Mouse (Mus musculus) intestine, embryonic 16.5 days (tissue): ENCODE measurements at regions not wholly inside any gene's neighbourhood (a gene's known extent, or its start where the extent isn't known, plus 50 kb on each side); places are given as distances from the start of the nearest gene placed in this dataset.

ENCODE experiments used
- ATAC-seq: fragments of 200-750 bp; cut with Nextera tagmentation; 2 replicates; pipeline ENCODE4 v1.8.0; 2017; ENCODE audit warnings: moderate TSS enrichment, moderate library complexity
- H3K27ac ChIP-seq: fragments of 300-500 bp; sonication (generic); 2 replicates; pipeline ENCODE4 v1.5.1; 2014; ENCODE audit warnings: mild to moderate bottlenecking, low read length
- H3K27me3 ChIP-seq: fragments of 300-500 bp; sonication (generic); replicated peaks from 2 replicates; pipeline ENCODE4 v1.6.1; 2014; ENCODE audit warnings: low read length, control low read depth, mixed read lengths; ENCODE audit not compliant: control insufficient read depth, insufficient read depth
- H3K36me3 ChIP-seq: fragments of 300-500 bp; sonication (generic); 2 replicates; pipeline ENCODE4 v1.6.1; 2014; ENCODE audit warnings: low read length, control low read depth; ENCODE audit not compliant: control insufficient read depth, insufficient read depth
- H3K4me1 ChIP-seq: fragments of 300-500 bp; sonication (generic); 2 replicates; pipeline ENCODE4 v1.6.1; 2014; ENCODE audit warnings: low read length, control low read depth, mixed read lengths; ENCODE audit not compliant: control insufficient read depth, insufficient read depth
- H3K4me2 ChIP-seq: fragments of 300-500 bp; sonication (generic); 2 replicates; pipeline ENCODE4 v1.6.1; 2014; ENCODE audit warnings: low read depth, low read length, control low read depth
- H3K4me3 ChIP-seq: fragments of 300-500 bp; sonication (generic); 2 replicates; pipeline ENCODE4 v1.5.1; 2014; ENCODE audit warnings: mild to moderate bottlenecking, low read length
- H3K9ac ChIP-seq: fragments of 300-500 bp; sonication (generic); 2 replicates; pipeline ENCODE4 v1.6.1; 2014; ENCODE audit warnings: low read depth, low read length
- H3K9me3 ChIP-seq: fragments of 300-500 bp; sonication (generic); 2 replicates; pipeline ENCODE4 v1.6.1; 2016; ENCODE audit warnings: low read length, control low read depth; ENCODE audit not compliant: control insufficient read depth
- WGBS: fragments of 180-500 bp; shearing (Covaris S2); extraction: QIAGEN DNeasy Blood & Tissue Kit; methylation state at CpG from one replicate; pipeline ENCODE4 v1.1.7; 2014; 5-methylcytosine and 5-hydroxymethylcytosine counted together

- H3K4me2 ChIP-seq: no peak overlapping the region
- H3K27me3 ChIP-seq: no peaks in the 10 kb centered on the region
- 74% methylated on average over 4 of the region's 4 CpGs for WGBS
- no peaks in the 10 kb centered on the region for H3K9me3 ChIP-seq
- H3K27ac ChIP-seq: no peak overlapping the region
- H3K4me3 ChIP-seq: no peak overlapping the region
- H3K36me3 ChIP-seq: no peaks in the 10 kb centered on the region
- no peak for ATAC-seq
- no peaks in the 10 kb centered on the region for H3K4me1 ChIP-seq
- H3K9ac ChIP-seq: no peak overlapping the region
Observed at GRCm38 (mm10) chr16:47205339-47205738, 707.0 kb upstream of the Nectin3 start.

GRCm38 (mm10) chr16:47204672-47205307 lies 706.5 kb upstream of the Nectin3 start:
- H3K27ac ChIP-seq: no peak overlapping the region
- no peak overlapping the region for H3K4me2 ChIP-seq
- 84% methylated on average over 3 of the region's 3 CpGs for WGBS
- no peak overlapping the region for H3K4me3 ChIP-seq
- no peak for ATAC-seq
- no peaks in the 10 kb centered on the region for H3K9me3 ChIP-seq
- no peaks in the 10 kb centered on the region for H3K27me3 ChIP-seq
- no peaks in the 10 kb centered on the region for H3K36me3 ChIP-seq
- no peak overlapping the region for H3K9ac ChIP-seq
- H3K4me1 ChIP-seq: no peaks in the 10 kb centered on the region

DNA sequence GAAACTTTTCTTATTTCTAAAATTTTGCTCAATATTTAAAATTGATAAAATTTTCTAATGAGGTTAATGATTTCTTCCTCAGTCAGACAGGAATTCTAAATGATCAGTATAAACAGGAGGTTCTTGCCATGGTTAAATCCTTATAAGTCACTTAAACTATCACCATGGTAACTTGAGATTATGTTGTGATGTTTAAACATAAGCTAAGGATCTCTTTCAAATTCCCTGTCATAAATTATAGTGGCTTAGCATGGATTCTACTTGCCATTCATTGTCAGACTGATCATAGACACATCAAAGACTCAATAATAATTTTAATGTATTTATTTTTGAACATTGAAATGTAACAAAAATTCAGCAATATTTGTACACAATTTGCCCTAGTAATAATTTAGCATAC lies 705.7 kb upstream of the Nectin3 start:
- H3K9me3 ChIP-seq: no peaks in the 10 kb centered on the region
- no peak overlapping the region for H3K4me3 ChIP-seq
- H3K36me3 ChIP-seq: no peaks in the 10 kb centered on the region
- H3K4me2 ChIP-seq: no peak overlapping the region
- H3K4me1 ChIP-seq: no peaks in the 10 kb centered on the region
- no peak overlapping the region for H3K27ac ChIP-seq
- no peak for ATAC-seq
- no peaks in the 10 kb centered on the region for H3K27me3 ChIP-seq
- no peak overlapping the region for H3K9ac ChIP-seq

DNA sequence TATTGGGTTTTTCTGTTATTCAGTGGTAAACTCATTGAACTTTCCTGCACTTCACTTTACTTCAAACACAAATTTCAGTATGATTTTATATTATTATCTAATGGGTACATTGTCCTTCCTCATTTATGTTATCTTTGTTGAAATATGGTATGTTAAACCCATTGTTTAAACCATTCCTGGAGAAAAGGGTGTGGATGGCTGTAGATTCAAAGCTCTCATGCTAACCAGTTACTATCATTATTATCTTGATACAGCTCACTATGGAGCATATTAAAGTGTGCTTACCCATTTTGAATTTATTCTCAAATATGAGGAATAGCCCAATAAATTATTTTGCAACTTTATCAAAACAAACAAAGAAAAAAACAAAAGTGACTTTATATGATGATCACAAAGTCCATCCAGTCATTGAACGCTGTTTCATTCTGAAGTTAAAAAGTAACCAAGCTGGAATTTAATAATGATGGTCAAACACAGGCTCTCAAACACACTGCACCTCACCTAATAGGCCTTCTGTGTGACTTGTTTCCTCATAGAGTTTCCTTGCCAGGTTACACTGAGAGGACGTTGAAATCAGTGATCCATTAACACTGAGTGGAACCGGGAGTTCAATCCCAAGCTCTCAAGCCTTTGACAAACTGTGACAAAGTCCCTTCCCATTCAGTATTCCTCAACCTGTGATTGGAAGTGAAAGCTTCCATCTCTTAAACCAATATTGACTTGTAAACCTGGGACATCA lies 673.3 kb upstream of the Nectin3 start:
- peak; percentile 99 for ATAC-seq
- WGBS: 64% methylated on average over 3 of the region's 3 CpGs
- no peak overlapping the region for H3K4me2 ChIP-seq

DNA sequence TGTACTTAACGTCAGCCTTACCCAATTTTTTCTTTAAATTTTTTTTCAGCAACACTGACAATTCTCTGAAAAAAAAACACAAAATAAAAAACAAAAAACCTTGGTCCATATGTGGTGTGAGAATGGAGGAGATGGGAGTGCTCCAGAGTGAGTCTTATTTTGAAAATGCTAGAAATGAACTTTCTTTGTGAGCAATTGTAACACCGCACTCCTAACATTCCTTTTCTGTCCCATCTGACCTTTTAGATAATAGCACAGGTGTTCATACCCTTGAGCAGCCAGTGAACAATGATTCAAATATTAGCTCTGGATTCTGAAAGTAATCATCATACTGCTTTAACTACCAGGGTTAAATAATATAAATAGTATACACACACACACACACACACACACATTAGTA lies 666.2 kb upstream of the Nectin3 start:
- ATAC-seq: no peak
- WGBS: 59% methylated on average over 2 of the region's 2 CpGs

More for the DNA sequence above, 673.3 kb upstream of the Nectin3 start:
- Histone ChIP-seq H3K36me3 (no peaks in the 10 kb centered on the region), H3K27ac (no peak overlapping the region), H3K27me3 (no peaks in the 10 kb centered on the region), H3K9me3 (no peaks in the 10 kb centered on the region), H3K9ac (no peak overlapping the region), H3K4me3 (no peak overlapping the region), H3K4me1 (no peaks in the 10 kb centered on the region)

More for the DNA sequence above, 666.2 kb upstream of the Nectin3 start:
- no peak overlapping the region for H3K4me2 ChIP-seq
- no peaks in the 10 kb centered on the region for H3K4me1 ChIP-seq
- no peaks in the 10 kb centered on the region for H3K9me3 ChIP-seq
- no peak overlapping the region for H3K9ac ChIP-seq
- H3K27ac ChIP-seq: no peak overlapping the region
- no peaks in the 10 kb centered on the region for H3K36me3 ChIP-seq
- H3K4me3 ChIP-seq: no peak overlapping the region
- no peaks in the 10 kb centered on the region for H3K27me3 ChIP-seq
